Mouse (Mus musculus) heart, adult 2 months (tissue): ENCODE measurements around the gene Trim63.

ENCODE experiments used
- CTCF ChIP-seq: fragments of 200-600 bp; IDR thresholded peaks from 2 replicates; pipeline ENCODE4 v1.8.1; 2022; ENCODE audit warnings: antibody characterized with exemption, mild to moderate bottlenecking, moderate library complexity
- EP300 ChIP-seq: fragments of 200-500 bp; IDR thresholded peaks from 2 replicates; pipeline ENCODE4 v1.6.1; 2011; ENCODE audit warnings: low read depth, low read length, control low read depth; ENCODE audit not compliant: insufficient read depth
- POLR2A ChIP-seq: fragments of 200-500 bp; IDR thresholded peaks from 2 replicates; pipeline ENCODE4 v1.6.1; 2011; ENCODE audit warnings: mild to moderate bottlenecking, low read depth, low read length, control low read depth; ENCODE audit not compliant: insufficient read depth

- TF ChIP-seq CTCF (no peak), POLR2A (peak; percentile 97), EP300 (no peak; the same call in none of the 2 replicates)
Measured at GRCm38 (mm10) chr4:134314876-134315275, at the start of gene Trim63.
